ENCODE assay signal across 8 mouse cellular contexts in genomic region chr19:41204159-41205081, GRCm38 (mm10). TPM values are rescaled to one million over a fixed set of nuclear protein-coding genes. Genes with fewer than 3 reads are reported as not detected.
DNase-seq lines count a peak whose midpoint lies in the region; ATAC-seq and TF ChIP-seq lines count a peak whose summit lies in the region.

No protein-coding gene starts in this region.

- no peak for ATAC-seq in limb, embryonic 14.5 days (ENCODE audit: low FRiP score, low read depth)
- ATAC-seq in forebrain, embryonic 16.5 days: no peak
- no peak for ATAC-seq in CD4-positive, CD25-positive, alpha-beta regulatory T cell, adult 4 months

- H3K27me3 ChIP-seq in limb, embryonic 14.5 days (ENCODE audit: control insufficient read depth, insufficient read depth, low read length): peaks cover 34% of the 10 kb centered on the region
- H3K27me3 ChIP-seq in limb, embryonic 10.5 days (ENCODE audit: low read depth, poor library complexity, severe bottlenecking): peaks cover 59% of the 10 kb centered on the region
- H3K27me3 ChIP-seq in forebrain, embryonic 16.5 days (replicated peaks; ENCODE audit: control insufficient read depth, insufficient read depth, low read length): peaks cover 19% of the 10 kb centered on the region

- WGBS in limb, embryonic 14.5 days: 69% methylated on average over 11 of the region's 11 CpGs
- WGBS in limb, embryonic 10.5 days: 66% methylated on average over 11 of the region's 11 CpGs
- WGBS in forebrain, embryonic 16.5 days: 65% methylated on average over 11 of the region's 11 CpGs

- no peak overlapping the region for H3K4me2 ChIP-seq in limb, embryonic 14.5 days (replicated peaks; ENCODE audit: low read depth, low read length, severe bottlenecking)
- no peak overlapping the region for H3K4me2 ChIP-seq in forebrain, embryonic 16.5 days (ENCODE audit: low read length)

- peak; percentile 9 for DNase-seq in gastrocnemius, adult 18-20 months (ENCODE audit: low spot score)
- no peak for DNase-seq in gastrocnemius, postnatal 14 days
- peak; percentile 14 for DNase-seq in limb, embryonic 14.5 days (ENCODE audit: low spot score)
- no peak for DNase-seq in limb, embryonic 10.5 days (ENCODE audit: low spot score)
- DNase-seq in NIH3T3 (ENCODE audit: low read depth): peak; percentile 67
- peak; percentile 38 to 49 for DNase-seq in left cerebral cortex, postnatal 25 days (ENCODE audit: low spot score in 2 of 2)

- H3K4me1 ChIP-seq in limb, embryonic 14.5 days (ENCODE audit: control insufficient read depth, insufficient read depth, low read length): peaks cover 9% of the 10 kb centered on the region
- H3K4me1 ChIP-seq in limb, embryonic 10.5 days: peaks cover 18% of the 10 kb centered on the region
- peaks cover 18% of the 10 kb centered on the region for H3K4me1 ChIP-seq in forebrain, embryonic 16.5 days (replicated peaks; ENCODE audit: control insufficient read depth, insufficient read depth, low read length)

- no peaks in the 10 kb centered on the region for H3K36me3 ChIP-seq in limb, embryonic 14.5 days (ENCODE audit: control insufficient read depth, insufficient read depth, low read length)
- H3K36me3 ChIP-seq in limb, embryonic 10.5 days: no peaks in the 10 kb centered on the region
- no peaks in the 10 kb centered on the region for H3K36me3 ChIP-seq in forebrain, embryonic 16.5 days (ENCODE audit: control insufficient read depth, insufficient read depth)

- no peak overlapping the region for H3K4me3 ChIP-seq in limb, embryonic 14.5 days (replicated peaks; ENCODE audit: low read length)
- no peak overlapping the region for H3K4me3 ChIP-seq in limb, embryonic 10.5 days
- H3K4me3 ChIP-seq in forebrain, embryonic 16.5 days (replicated peaks; ENCODE audit: low read length): no peak overlapping the region

- no peak for TF ChIP-seq POLR2A in limb, embryonic 14.5 days (IDR thresholded peaks at IDR 0.05; ENCODE audit: borderline replicate concordance, extremely low read depth, insufficient read depth, insufficient read length)

- no peak overlapping the region for H3K27ac ChIP-seq in limb, embryonic 14.5 days (replicated peaks; ENCODE audit: low read depth, low read length)
- H3K27ac ChIP-seq in limb, embryonic 10.5 days: no peak overlapping the region
- H3K27ac ChIP-seq in forebrain, embryonic 16.5 days (ENCODE audit: low read length): no peak overlapping the region

- no peak overlapping the region for H3K9ac ChIP-seq in limb, embryonic 14.5 days (ENCODE audit: low read depth, low read length, severe bottlenecking)
- H3K9ac ChIP-seq in forebrain, embryonic 16.5 days (replicated peaks; ENCODE audit: low read depth, low read length): no peak overlapping the region

- H3K9me3 ChIP-seq in limb, embryonic 14.5 days (ENCODE audit: control insufficient read depth, low read length): no peaks in the 10 kb centered on the region
- no peaks in the 10 kb centered on the region for H3K9me3 ChIP-seq in limb, embryonic 10.5 days (replicated peaks)
- H3K9me3 ChIP-seq in forebrain, embryonic 16.5 days (ENCODE audit: control insufficient read depth, low read length): no peaks in the 10 kb centered on the region

- intact Hi-C loops in gastrocnemius, postnatal 14 days (cut with DNase I; ENCODE audit: low total_unique reads): no loop called here
- intact Hi-C loops in left cerebral cortex, postnatal 25 days (cut with DNase I): loop anchor here (2.0 to 5.0 kb wide), 2 partner anchors 100 to 117 kb away; no protein-coding TSS in a partner anchor

RNA-seq across cellular contexts. Expression of gene Tll2, which starts 2.2 kb away (rescaled TPM):
- total RNA-seq in gastrocnemius, adult 18-20 months (2021): under 1 TPM; 0.07 TPM
- total RNA-seq in gastrocnemius, postnatal 14 days (2021): under 1 TPM; 0.16 to 0.27 TPM
- 1.7 and 1.9 TPM in 2 replicates for polyA plus RNA-seq in limb, embryonic 14.5 days (2012; rRNA removed)
- polyA plus RNA-seq in limb, embryonic 14.5 days (2014; fragmentation: Nextera tagmentation; extraction: Ambion mirVana): 0.61 and 1.0 TPM in 2 replicates
- 0.03 TPM in 1 of 2 replicates, not detected in the other for polyA plus RNA-seq in limb, embryonic 10.5 days (2016; fragmentation: Nextera tagmentation; extraction: Ambion mirVana)
- total RNA-seq in left cerebral cortex, postnatal 25 days (2021): 1 to 10 TPM; 1.0 to 1.6 TPM
- 0.61 and 0.67 TPM in 2 replicates for polyA plus RNA-seq in forebrain, embryonic 16.5 days (2015; fragmentation: Nextera tagmentation; extraction: Ambion mirVana)
- not detected for polyA plus RNA-seq in CD4-positive, CD25-positive, alpha-beta regulatory T cell, adult 4 months (2017; shearing (Covaris generic))

RNA-seq across cellular contexts. Expression of gene Tm9sf3, which starts 59.4 kb away (rescaled TPM):
- 10 to 100 TPM; 58.8 to 65.0 TPM for total RNA-seq in gastrocnemius, adult 18-20 months (2021)
- total RNA-seq in gastrocnemius, postnatal 14 days (2021): 10 to 100 TPM; 73.7 to 78.2 TPM
- 132 and 138 TPM in 2 replicates for polyA plus RNA-seq in limb, embryonic 14.5 days (2012; rRNA removed)
- 165 and 166 TPM in 2 replicates for polyA plus RNA-seq in limb, embryonic 14.5 days (2014; fragmentation: Nextera tagmentation; extraction: Ambion mirVana)
- 88.8 and 112 TPM in 2 replicates for polyA plus RNA-seq in limb, embryonic 10.5 days (2016; fragmentation: Nextera tagmentation; extraction: Ambion mirVana)
- 100 to 1,000 TPM; 135 to 144 TPM for total RNA-seq in left cerebral cortex, postnatal 25 days (2021)
- 88.7 and 104 TPM in 2 replicates for polyA plus RNA-seq in forebrain, embryonic 16.5 days (2015; fragmentation: Nextera tagmentation; extraction: Ambion mirVana)
- 10 to 100 TPM; 14.2 to 34.8 TPM for polyA plus RNA-seq in CD4-positive, CD25-positive, alpha-beta regulatory T cell, adult 4 months (2017; shearing (Covaris generic))

Comparison
In these comparisons a context has a peak if more than half of its experiments do, and no peak if none do; other contexts are left out.
1. DNase-seq: peak in gastrocnemius, adult 18-20 months (single experiment), limb, embryonic 14.5 days (single experiment), NIH3T3 (single experiment) and left cerebral cortex, postnatal 25 days (2 of 2); none in gastrocnemius, postnatal 14 days (single experiment) and limb, embryonic 10.5 days (single experiment).